Mouse (Mus musculus): ENCODE results near the gene Gadd45gip1. TPM values are rescaled to one million over a fixed set of nuclear protein-coding genes. Genes with fewer than 3 reads are reported as not detected.
A peak's percentile ranks its signal among the peaks of the same experiment; 100 is the strongest.

Gene Gadd45gip1
- polyA plus RNA-seq, 1 experiment = 19.5 TPM

GRCm38 (mm10) chr8:84840248-84840999 lies 9.1 kb downstream of the Gadd45gip1 start, which contains the start of gene Rad23a:
Rad23a (minus strand) TSS chr8:84840665.
- Histone ChIP-seq H3K9ac (ENCODE audit: low read depth, poor library complexity, severe bottlenecking) (peak within 1 kb of the TSS; percentile 95), H3K36me3 (ENCODE audit: control insufficient read depth, insufficient read depth, low read length, poor library complexity, severe bottlenecking) (peaks cover 72% of the 10 kb centered on the region), H3K4me3 (ENCODE audit: low read depth, low read length) (peak within 1 kb of the TSS; percentile 76), H3K4me1 (ENCODE audit: control insufficient read depth, insufficient read depth, low read length) (peaks cover 1% of the 10 kb centered on the region), H3K27me3 (ENCODE audit: control insufficient read depth, insufficient read depth, low read length, poor library complexity, severe bottlenecking) (no peaks in the 10 kb centered on the region), H3K27ac (ENCODE audit: insufficient read depth, low read length) (no peak within 1 kb of the TSS), H3K9me3 (replicated peaks; ENCODE audit: control insufficient read depth, insufficient read depth, low read length, poor library complexity, severe bottlenecking) (no peaks in the 10 kb centered on the region)
- TF ChIP-seq POLR2A (IDR thresholded peaks at IDR 0.05; ENCODE audit: insufficient read depth, low read length) (peak; percentile 17), EP300 (IDR thresholded peaks at IDR 0.05; ENCODE audit: insufficient read depth, low read depth, low read length) (0 out of 2 replicates have a peak, but pooled peaks have one; percentile 49), CTCF (IDR thresholded peaks at IDR 0.05; ENCODE audit: low read depth, low read length) (no peak)

- Histone ChIP-seq H3K36me3 (ENCODE audit: control insufficient read depth, insufficient read depth, low read length, poor library complexity, severe bottlenecking) (peaks cover 61% of the 10 kb centered on the region), H3K9me3 (replicated peaks; ENCODE audit: control insufficient read depth, insufficient read depth, low read length, poor library complexity, severe bottlenecking) (no peaks in the 10 kb centered on the region), H3K4me3 (ENCODE audit: low read depth, low read length) (no peak overlapping the region), H3K27me3 (ENCODE audit: control insufficient read depth, insufficient read depth, low read length, poor library complexity, severe bottlenecking) (no peaks in the 10 kb centered on the region), H3K27ac (ENCODE audit: insufficient read depth, low read length) (no peak overlapping the region), H3K4me1 (ENCODE audit: control insufficient read depth, insufficient read depth, low read length) (no peaks in the 10 kb centered on the region), H3K9ac (ENCODE audit: low read depth, poor library complexity, severe bottlenecking) (no peak overlapping the region)
- TF ChIP-seq POLR2A (IDR thresholded peaks at IDR 0.05; ENCODE audit: insufficient read depth, low read length) (no peak), CTCF (IDR thresholded peaks at IDR 0.05; ENCODE audit: low read depth, low read length) (no peak), EP300 (IDR thresholded peaks at IDR 0.05; ENCODE audit: insufficient read depth, low read depth, low read length) (no peak)
Measured at GRCm38 (mm10) chr8:84841514-84841913, 10.2 kb downstream of the Gadd45gip1 start.

DNA sequence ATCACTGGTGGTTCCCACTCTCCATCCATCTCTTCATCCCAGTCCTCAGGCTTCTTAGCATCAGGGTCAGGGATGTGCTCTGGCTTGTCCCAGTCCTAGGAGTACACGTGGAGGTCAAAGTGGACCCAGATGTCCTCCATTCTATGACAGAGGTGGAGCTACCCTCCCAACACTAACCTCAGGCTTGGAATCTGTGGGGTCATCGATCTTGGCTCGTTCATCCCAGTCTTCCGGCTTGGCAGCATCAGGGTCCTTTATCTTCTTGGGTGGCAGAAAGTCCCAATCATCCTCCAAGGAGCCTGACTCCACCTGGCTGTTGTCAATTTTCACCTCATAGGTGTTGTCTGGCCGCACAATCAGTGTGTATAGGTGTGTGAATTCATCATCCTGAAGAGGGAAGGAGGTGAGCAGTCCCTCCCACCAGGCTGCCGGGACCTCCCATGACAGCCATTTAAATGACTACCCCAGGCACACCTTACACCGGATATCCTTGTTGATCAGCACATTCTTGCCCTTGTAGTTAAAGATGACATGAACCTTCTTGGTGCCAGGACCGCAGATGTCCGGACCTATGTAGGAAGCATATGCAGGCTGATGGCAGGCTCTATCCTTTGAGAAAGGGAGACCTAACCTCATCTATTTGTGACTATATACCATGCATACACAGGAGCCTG lies 13.2 kb downstream of the Gadd45gip1 start:
- no peaks in the 10 kb centered on the region for H3K9me3 ChIP-seq (replicated peaks; ENCODE audit: control insufficient read depth, insufficient read depth, low read length, poor library complexity, severe bottlenecking)
- H3K27ac ChIP-seq (ENCODE audit: insufficient read depth, low read length) = peak overlapping the region; percentile 47
- peak overlapping the region; percentile 17; the same call in 1 of the 2 replicates for H3K4me3 ChIP-seq (ENCODE audit: low read depth, low read length)
- H3K27me3 ChIP-seq (ENCODE audit: control insufficient read depth, insufficient read depth, low read length, poor library complexity, severe bottlenecking) = no peaks in the 10 kb centered on the region
- H3K4me1 ChIP-seq (ENCODE audit: control insufficient read depth, insufficient read depth, low read length) = no peaks in the 10 kb centered on the region
- peaks cover 42% of the 10 kb centered on the region for H3K36me3 ChIP-seq (ENCODE audit: control insufficient read depth, insufficient read depth, low read length, poor library complexity, severe bottlenecking)
- H3K9ac ChIP-seq (ENCODE audit: low read depth, poor library complexity, severe bottlenecking) = peak overlapping the region; percentile 95; the same call in 1 of the 2 replicates
- TF ChIP-seq CTCF (IDR thresholded peaks at IDR 0.05; ENCODE audit: low read depth, low read length) (no peak), EP300 (IDR thresholded peaks at IDR 0.05; ENCODE audit: insufficient read depth, low read depth, low read length) (no peak), POLR2A (IDR thresholded peaks at IDR 0.05; ENCODE audit: insufficient read depth, low read length) (no peak)

- peaks cover 42% of the 10 kb centered on the region for H3K36me3 ChIP-seq (ENCODE audit: control insufficient read depth, insufficient read depth, low read length, poor library complexity, severe bottlenecking)
- peak overlapping the region; percentile 88 for H3K4me3 ChIP-seq (ENCODE audit: low read depth, low read length)
- no peaks in the 10 kb centered on the region for H3K27me3 ChIP-seq (ENCODE audit: control insufficient read depth, insufficient read depth, low read length, poor library complexity, severe bottlenecking)
- peak overlapping the region; percentile 95 for H3K9ac ChIP-seq (ENCODE audit: low read depth, poor library complexity, severe bottlenecking)
- TF ChIP-seq POLR2A (IDR thresholded peaks at IDR 0.05; ENCODE audit: insufficient read depth, low read length) = no peak
- TF ChIP-seq EP300 (IDR thresholded peaks at IDR 0.05; ENCODE audit: insufficient read depth, low read depth, low read length) = no peak
- peak; percentile 40 for TF ChIP-seq CTCF (IDR thresholded peaks at IDR 0.05; ENCODE audit: low read depth, low read length)
- no peaks in the 10 kb centered on the region for H3K9me3 ChIP-seq (replicated peaks; ENCODE audit: control insufficient read depth, insufficient read depth, low read length, poor library complexity, severe bottlenecking)
- H3K27ac ChIP-seq (ENCODE audit: insufficient read depth, low read length) = peak overlapping the region; percentile 5; the same call in 1 of the 2 replicates
- no peaks in the 10 kb centered on the region for H3K4me1 ChIP-seq (ENCODE audit: control insufficient read depth, insufficient read depth, low read length)
Measured at GRCm38 (mm10) chr8:84845355-84846093, 14.2 kb downstream of the Gadd45gip1 start.

DNA sequence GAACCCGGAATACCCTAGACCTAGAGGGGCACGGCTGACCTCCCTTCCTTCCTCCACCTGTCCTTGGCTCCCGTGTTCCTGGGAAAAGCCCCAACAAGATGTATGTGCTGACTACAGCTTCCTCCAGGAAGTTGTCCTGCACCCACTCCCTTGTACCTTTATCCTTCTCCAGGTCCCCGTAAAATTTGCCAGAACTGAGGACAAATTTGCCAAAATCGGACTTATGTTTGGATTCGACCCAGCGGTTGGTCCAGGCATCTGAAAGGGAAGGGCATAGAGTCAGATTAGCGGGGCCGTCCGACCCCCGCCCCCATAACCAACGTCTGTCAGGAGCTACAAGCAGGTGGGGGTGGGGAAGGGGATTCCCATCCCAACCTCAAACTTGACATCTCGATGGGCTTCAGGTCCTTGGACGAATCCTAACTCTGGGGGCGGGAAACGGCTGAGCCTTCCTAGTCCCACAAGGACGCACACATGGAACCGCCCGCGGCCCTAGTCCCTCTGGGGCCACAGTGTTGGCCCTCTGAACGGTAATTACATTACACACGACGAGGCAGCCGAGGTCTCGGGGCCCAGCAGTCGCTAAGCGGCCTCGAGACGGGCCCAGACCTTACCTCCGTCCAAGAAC lies 14.9 kb downstream of the Gadd45gip1 start:
- H3K27me3 ChIP-seq (ENCODE audit: control insufficient read depth, insufficient read depth, low read length, poor library complexity, severe bottlenecking) = no peaks in the 10 kb centered on the region
- no peaks in the 10 kb centered on the region for H3K9me3 ChIP-seq (replicated peaks; ENCODE audit: control insufficient read depth, insufficient read depth, low read length, poor library complexity, severe bottlenecking)
- H3K9ac ChIP-seq (ENCODE audit: low read depth, poor library complexity, severe bottlenecking) = peak overlapping the region; percentile 95
- H3K4me3 ChIP-seq (ENCODE audit: low read depth, low read length) = peak overlapping the region; percentile 88
- TF ChIP-seq EP300 (IDR thresholded peaks at IDR 0.05; ENCODE audit: insufficient read depth, low read depth, low read length) = no peak
- TF ChIP-seq POLR2A (IDR thresholded peaks at IDR 0.05; ENCODE audit: insufficient read depth, low read length) = no peak
- peaks cover 42% of the 10 kb centered on the region for H3K36me3 ChIP-seq (ENCODE audit: control insufficient read depth, insufficient read depth, low read length, poor library complexity, severe bottlenecking)
- H3K4me1 ChIP-seq (ENCODE audit: control insufficient read depth, insufficient read depth, low read length) = no peaks in the 10 kb centered on the region
- H3K27ac ChIP-seq (ENCODE audit: insufficient read depth, low read length) = peak overlapping the region; percentile 5; the same call in 1 of the 2 replicates

Measured in ES-Bruce4 (cell line).